8 mouse cellular contexts compared by ENCODE assay signal in the genomic region with DNA sequence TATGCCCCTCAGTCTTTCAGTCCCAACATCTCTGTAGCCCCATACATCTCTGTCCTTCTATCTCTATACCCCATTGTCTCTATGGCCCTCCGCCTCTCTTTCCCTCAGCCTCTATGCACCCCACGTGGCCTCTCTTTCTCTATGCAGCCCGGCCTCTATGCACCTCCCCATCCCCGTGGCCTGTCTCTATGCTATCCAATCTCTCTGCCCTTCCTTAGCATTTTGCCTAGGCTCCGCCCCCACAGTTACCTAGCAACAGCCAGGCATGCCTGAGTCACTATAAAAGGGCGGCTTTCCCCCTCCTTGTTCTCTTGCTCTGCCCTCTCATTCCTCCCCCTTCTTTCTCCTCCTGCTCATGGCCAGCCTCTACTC. TPM values are rescaled to one million over a fixed set of nuclear protein-coding genes. Genes with fewer than 3 reads are reported as not detected.
DNase-seq lines count a peak whose midpoint lies in the region; ATAC-seq lines count a peak whose summit lies in the region.

No protein-coding gene starts in this region.

- DNase-seq in MEL-GATA-1-ER (ENCODE audit: extremely low read depth, low read depth), result peak; percentile 95
- peak; percentile 90 for DNase-seq in cerebellum, adult 9-10 months
- peak; percentile 90 for DNase-seq in hindbrain, embryonic 10.5 days (ENCODE audit: low spot score)
- peak; percentile 37 for DNase-seq in layer of hippocampus, adult 9-10 months (ENCODE audit: low spot score)
- peak; percentile 52 for DNase-seq in ovary, postnatal 14 days (ENCODE audit: low spot score)
- peak; percentile 76 to 81 for DNase-seq in thymus, postnatal 10 days (ENCODE audit: low spot score in 2 of 2)

- WGBS in hindbrain, embryonic 10.5 days, result 12% methylated on average over 6 of the region's 6 CpGs
- 27% methylated on average over 6 of the region's 6 CpGs for WGBS in lung, embryonic 15.5 days

- peaks cover 24% of the 10 kb centered on the region for H3K4me1 ChIP-seq in hindbrain, embryonic 10.5 days (replicated peaks)
- no peaks in the 10 kb centered on the region for H3K4me1 ChIP-seq in lung, embryonic 15.5 days

- peak overlapping the region; percentile 70 for H3K4me2 ChIP-seq in lung, embryonic 15.5 days

- no peaks in the 10 kb centered on the region for H3K9me3 ChIP-seq in hindbrain, embryonic 10.5 days
- H3K9me3 ChIP-seq in lung, embryonic 15.5 days, result no peaks in the 10 kb centered on the region

- H3K36me3 ChIP-seq in hindbrain, embryonic 10.5 days, result no peaks in the 10 kb centered on the region
- H3K36me3 ChIP-seq in lung, embryonic 15.5 days, result no peaks in the 10 kb centered on the region

- H3K27ac ChIP-seq in hindbrain, embryonic 10.5 days, result peak overlapping the region; percentile 97
- H3K27ac ChIP-seq in lung, embryonic 15.5 days, result peak overlapping the region; percentile 63

- no peaks in the 10 kb centered on the region for H3K27me3 ChIP-seq in hindbrain, embryonic 10.5 days (ENCODE audit: insufficient read depth, poor library complexity, severe bottlenecking)
- H3K27me3 ChIP-seq in lung, embryonic 15.5 days, result no peaks in the 10 kb centered on the region

- H3K4me3 ChIP-seq in hindbrain, embryonic 10.5 days, result peak overlapping the region; percentile 56
- peak overlapping the region; percentile 41 for H3K4me3 ChIP-seq in lung, embryonic 15.5 days

- ATAC-seq in frontal cortex, adult (ENCODE audit: low TSS enrichment), result peak; percentile 96
- ATAC-seq in lung, embryonic 15.5 days (ENCODE audit: borderline replicate concordance, extremely low read depth, low FRiP score, low TSS enrichment), result peak; percentile 93

- peak overlapping the region; percentile 37 for H3K9ac ChIP-seq in lung, embryonic 15.5 days

RNA-seq across cellular contexts. Expression of a gene that starts 11.8 kb away (rescaled TPM):
- 58.1 and 71.7 TPM in 2 replicates for polyA plus RNA-seq in hindbrain, embryonic 10.5 days (2016; fragmentation: Nextera tagmentation; extraction: Ambion mirVana)
- 50.9 and 54.6 TPM in 2 replicates for polyA plus RNA-seq in lung, embryonic 15.5 days (2015; fragmentation: Nextera tagmentation; extraction: Ambion mirVana)

Comparison
In these comparisons a context has a peak if more than half of its experiments do, and no peak if none do; other contexts are left out.
1. Peak in every context shown above with its lines: DNase-seq, ATAC-seq, H3K4me3 ChIP-seq and H3K27ac ChIP-seq.
2. DNase-seq: peak in every context shown above with its lines; median percentile 95 in MEL-GATA-1-ER; 90 in cerebellum, adult 9-10 months; 90 in hindbrain, embryonic 10.5 days; 78 in thymus, postnatal 10 days; 52 in ovary, postnatal 14 days; 37 in layer of hippocampus, adult 9-10 months.